Mouse (Mus musculus): ENCODE results near the gene Adh4.

- TF ChIP-seq ZMIZ1 (IDR thresholded peaks at IDR 0.05; ENCODE audit: low read depth, low read length) (no peak), CTCF (conservative IDR thresholded peaks at IDR 0.05 in 1 of 2, IDR thresholded peaks at IDR 0.05 in 1 of 2; ENCODE audit: low read depth in 2 of 2, low read length in 2 of 2) (no peak), POLR2A (IDR thresholded peaks at IDR 0.05; ENCODE audit: low read depth, low read length) (no peak), NRF1 (IDR thresholded peaks at IDR 0.05; ENCODE audit: low read depth, low read length) (no peak), ELF1 (IDR thresholded peaks at IDR 0.05; ENCODE audit: low read depth, low read length) (no peak), SIN3A (IDR thresholded peaks at IDR 0.05; ENCODE audit: low read length) (no peak), UBTF (IDR thresholded peaks at IDR 0.05; ENCODE audit: low read depth, low read length) (no peak), ZKSCAN1 (IDR thresholded peaks at IDR 0.05; ENCODE audit: borderline replicate concordance, low read depth, low read length) (no peak), USF2 (conservative IDR thresholded peaks at IDR 0.05; ENCODE audit: low read depth, low read length) (no peak), RAD21 (IDR thresholded peaks at IDR 0.05; ENCODE audit: low read depth, low read length) (no peak), KAT2A (IDR thresholded peaks at IDR 0.05; ENCODE audit: insufficient replicate concordance, low read length) (no peak), SMC3 (IDR thresholded peaks at IDR 0.05; ENCODE audit: low read depth, low read length) (no peak)
Observed at GRCm38 (mm10) chr3:138458441-138458840, 43.2 kb downstream of the Adh4 start.

All from CH12.LX (cell line).